Mouse (Mus musculus) brown adipose tissue, adult 24 weeks (tissue): ENCODE results near the gene Nsa2. TPM values are rescaled to one million over a fixed set of nuclear protein-coding genes. Genes with fewer than 3 reads are reported as not detected.
"Not testable (repeated sequence)": the region's sequence is repeated elsewhere in the genome, so short reads cannot be mapped to it uniquely, and the experiment has no call there.

Experiments used
- H3K27ac ChIP-seq: fragments of 200-500 bp; replicated peaks from 2 replicates; pipeline ENCODE4 v1.5.1; 2012; ENCODE audit warnings: low read depth, mild to moderate bottlenecking, low read length
- H3K4me1 ChIP-seq: fragments of 200-500 bp; 2 replicates; pipeline ENCODE4 v1.6.1; 2012; ENCODE audit warnings: low read length, mixed read lengths; ENCODE audit not compliant: control insufficient read depth, insufficient read depth, insufficient read length
- H3K4me3 ChIP-seq: fragments of 200-500 bp; 2 replicates; pipeline ENCODE4 v1.5.1; 2012; ENCODE audit warnings: low read depth, mild to moderate bottlenecking, low read length, moderate library complexity; ENCODE audit not compliant: insufficient read depth
- polyA plus RNA-seq: library from polyadenylated mRNA; stranded (reverse); fragments of >200 nt; gene quantifications from 2 replicates; pipeline ENCODE4 v1.2.4, GENCODE M21; 2012; ENCODE audit not compliant: missing spikeins, insufficient read depth, insufficient read length

Nsa2 gene
- polyA plus RNA-seq, 1 experiment, result 128 TPM

- H3K27ac ChIP-seq, result no peak overlapping the region
Observed at GRCm38 (mm10) chr13:97109046-97109445, 28.7 kb downstream of the Nsa2 start.

GRCm38 (mm10) chr13:97107721-97108120 lies 30.0 kb downstream of the Nsa2 start:
- H3K4me1 ChIP-seq, H3K4me3 ChIP-seq, H3K27ac ChIP-seq: not testable (repeated sequence)

More at GRCm38 (mm10) chr13:97109046-97109445, 28.7 kb downstream of the Nsa2 start:
- Histone ChIP-seq H3K4me3 (no peak overlapping the region), H3K4me1 (no peaks in the 10 kb centered on the region)

GRCm38 (mm10) chr13:97104996-97105395 lies 32.7 kb downstream of the Nsa2 start:
- H3K4me1 ChIP-seq, result no peaks in the 10 kb centered on the region
- H3K4me3 ChIP-seq, result no peak overlapping the region
- H3K27ac ChIP-seq, result no peak overlapping the region

GRCm38 (mm10) chr13:97099187-97099852 lies 38.4 kb downstream of the Nsa2 start, which contains the start of gene Gm6169:
Gene Gm6169, minus strand, starts transcription at chr13:97099237.
- Histone ChIP-seq H3K4me3 (no peak within 1 kb of the TSS), H3K4me1 (no peaks in the 10 kb centered on the region), H3K27ac (no peak within 1 kb of the TSS)

- H3K4me1 ChIP-seq, result no peaks in the 10 kb centered on the region
- H3K4me3 ChIP-seq, result no peak overlapping the region
- no peak overlapping the region for H3K27ac ChIP-seq
Observed at GRCm38 (mm10) chr13:97095726-97096125, 42.0 kb downstream of the Nsa2 start.

GRCm38 (mm10) chr13:97088183-97088582 lies 49.6 kb downstream of the Nsa2 start:
- no peaks in the 10 kb centered on the region for H3K4me1 ChIP-seq
- no peak overlapping the region for H3K27ac ChIP-seq
- H3K4me3 ChIP-seq, result no peak overlapping the region

- Histone ChIP-seq H3K4me1 (no peaks in the 10 kb centered on the region), H3K27ac (no peak overlapping the region), H3K4me3 (no peak overlapping the region)
Observed at GRCm38 (mm10) chr13:97087421-97087820, 50.3 kb downstream of the Nsa2 start.

- Histone ChIP-seq H3K27ac (no peak overlapping the region), H3K4me1 (no peaks in the 10 kb centered on the region), H3K4me3 (no peak overlapping the region)
Observed at GRCm38 (mm10) chr13:97086316-97086715, 51.4 kb downstream of the Nsa2 start.

- Histone ChIP-seq H3K27ac (no peak overlapping the region), H3K4me1 (no peaks in the 10 kb centered on the region), H3K4me3 (no peak overlapping the region)
Observed at GRCm38 (mm10) chr13:97082432-97082831, 55.3 kb downstream of the Nsa2 start.

- Histone ChIP-seq H3K4me3 (no peak overlapping the region), H3K27ac (no peak overlapping the region), H3K4me1 (no peaks in the 10 kb centered on the region)
Observed at GRCm38 (mm10) chr13:97080615-97081014, 57.1 kb downstream of the Nsa2 start.

GRCm38 (mm10) chr13:97080201-97080600 lies 57.5 kb downstream of the Nsa2 start:
- Histone ChIP-seq H3K27ac (no peak overlapping the region), H3K4me3 (no peak overlapping the region), H3K4me1 (no peaks in the 10 kb centered on the region)

Other genes starting within 250 kb of the Nsa2 start
- gene Gcnt4, start 213.2 kb downstream of the Nsa2 start, polyA plus RNA-seq, result not detected in 2 replicates
- not detected in 2 replicates for gene 1700029F12Rik, start 103.6 kb downstream of the Nsa2 start, polyA plus RNA-seq
- gene Fam169a, start 70.7 kb downstream of the Nsa2 start, polyA plus RNA-seq, result not detected in 2 replicates
- 5.5 and 17.4 TPM in 2 replicates for gene Gm6169, start 38.7 kb downstream of the Nsa2 start, polyA plus RNA-seq
- gene Gfm2, start within 50 bp of the Nsa2 start, polyA plus RNA-seq, result 49.3 and 53.9 TPM in 2 replicates
- gene Hexb, start 60.4 kb upstream of the Nsa2 start, polyA plus RNA-seq, result 14.6 and 16.0 TPM in 2 replicates
- gene Enc1, start 103.2 kb upstream of the Nsa2 start, polyA plus RNA-seq, result 17.6 and 27.3 TPM in 2 replicates